In genomic region chr16:11479605-11480004, GRCm38 (mm10) we compare ENCODE assay signal across 24 mouse cellular contexts.
DNase-seq lines count a peak whose midpoint lies in the region; ATAC-seq and TF ChIP-seq lines count a peak whose summit lies in the region.
"Had no signal": no experiment of that assay in that cellular context is flagged by ENCODE, and none has a peak within 500 bp of the region (broad histone marks: within the 10 kb centered on the region; RNA-seq: fewer than 3 reads in every experiment).

No protein-coding gene starts in this region.

- ATAC-seq in heart, embryonic 14.5 days (ENCODE audit: insufficient number of reproducible peaks, insufficient read depth, low FRiP score, low read depth), result 0 out of 2 replicates have a peak, but pooled peaks have one; percentile 33
- peak; percentile 81 for ATAC-seq in heart, postnatal 0 days (ENCODE audit: insufficient read depth, low read depth)
- ATAC-seq: activated CD4-positive, CD25-positive, alpha-beta regulatory T cell, adult 4 months; CD4-positive, CD25-positive, alpha-beta regulatory T cell, adult 4 months; forebrain, embryonic 13.5 days; forebrain, embryonic 16.5 days; hindbrain, postnatal 0 days; inflammation-experienced regulatory T-cells, adult 6 months; intestine, embryonic 16.5 days had no signal

- 47% methylated on average over 4 of the region's 4 CpGs for WGBS in heart, adult 2 months
- 38% methylated on average over 4 of the region's 4 CpGs for WGBS in heart, embryonic 14.5 days
- WGBS in heart, postnatal 0 days, result 31% methylated on average over 4 of the region's 4 CpGs

- TF ChIP-seq CTCF in heart, adult 2 months (IDR thresholded peaks at IDR 0.05), result no peak
- no peak for TF ChIP-seq CTCF in heart, postnatal 0 days (IDR thresholded peaks at IDR 0.05; ENCODE audit: low read depth)

- H3K27ac ChIP-seq in heart, adult 2 months, result peak overlapping the region; percentile 31; the same call in 1 of the 2 replicates
- peak overlapping the region; percentile 65 to 79 for H3K27ac ChIP-seq in heart, embryonic 14.5 days (replicated peaks in 1 of 2; ENCODE audit: control insufficient read depth in 1 of 2, insufficient read depth in 1 of 2, low read depth in 2 of 2, low read length in 2 of 2)
- peak overlapping the region; percentile 51; the same call in 1 of the 2 replicates for H3K27ac ChIP-seq in heart, postnatal 0 days (ENCODE audit: low read depth)
- H3K27ac ChIP-seq: forebrain, embryonic 10.5 days; forebrain, embryonic 13.5 days; hindbrain, embryonic 14.5 days; hindbrain, postnatal 0 days had no signal

- H3K9ac ChIP-seq in heart, adult 2 months (ENCODE audit: low read depth, low read length), result no peak overlapping the region
- H3K9ac ChIP-seq in heart, embryonic 14.5 days (ENCODE audit: low read length), result no peak overlapping the region; the same call in 1 of the 2 replicates
- no peak overlapping the region for H3K9ac ChIP-seq in heart, postnatal 0 days (replicated peaks; ENCODE audit: low read depth, low read length)
- H3K9ac ChIP-seq: forebrain, embryonic 13.5 days; hindbrain, embryonic 14.5 days had no signal

- peaks cover 6% of the 10 kb centered on the region; the same call in 1 of the 2 replicates for H3K4me1 ChIP-seq in heart, adult 2 months (ENCODE audit: control insufficient read depth, insufficient read depth, low read length)
- H3K4me1 ChIP-seq in heart, embryonic 14.5 days (ENCODE audit: control insufficient read depth in 2 of 2, insufficient read depth in 2 of 2, low read length in 2 of 2), result peaks cover 14 to 37% of the 10 kb centered on the region in 2 experiments
- peaks cover 12% of the 10 kb centered on the region for H3K4me1 ChIP-seq in heart, postnatal 0 days (ENCODE audit: control insufficient read depth, insufficient read depth)
- H3K4me1 ChIP-seq: forebrain, embryonic 10.5 days; forebrain, embryonic 13.5 days had no signal

- no peak overlapping the region for H3K4me3 ChIP-seq in heart, adult 2 months
- no peak overlapping the region for H3K4me3 ChIP-seq in heart, embryonic 14.5 days (ENCODE audit: control insufficient read depth in 1 of 2, insufficient read depth in 1 of 2, low read depth in 1 of 2, low read length in 2 of 2)
- H3K4me3 ChIP-seq in heart, postnatal 0 days (ENCODE audit: low read depth, low read length), result no peak overlapping the region
- H3K4me3 ChIP-seq: forebrain, embryonic 10.5 days; forebrain, embryonic 13.5 days had no signal

- DNase-seq in heart, adult 2 months, result no peak
- DNase-seq in heart, postnatal 14 days, result no peak
- no peak for DNase-seq in heart, adult 8-10 months (ENCODE audit: low spot score)
- DNase-seq in heart, postnatal 0 days (ENCODE audit: low spot score), result peak; percentile 67
- DNase-seq in heart, postnatal 4 days, result no peak
- DNase-seq in skeletal muscle tissue, adult 2 months (ENCODE audit: low read depth, low spot score), result peak; percentile 47
- DNase-seq in testis, postnatal 14 days (ENCODE audit: low spot score), result no peak
- DNase-seq: adrenal gland, adult 8-10 months; adrenal gland, postnatal 25 days; cerebellum, adult 18-20 months; cerebellum, adult 9-10 months; cerebellum, postnatal 14 days; gastrocnemius, postnatal 36 days; kidney, adult 18-20 months had no signal

- intact Hi-C loops in heart, adult 2 months (cut with DNase I), result no loop called here
- intact Hi-C loops in heart, postnatal 14 days (cut with DNase I), result no loop called here

- no peak for TF ChIP-seq EP300 in heart, adult 2 months (IDR thresholded peaks at IDR 0.05; ENCODE audit: insufficient read depth, low read depth, low read length)
- no peak for TF ChIP-seq EP300 in heart, postnatal 0 days (IDR thresholded peaks at IDR 0.05; ENCODE audit: low read depth)

- H3K79me2 ChIP-seq in heart, adult 2 months (replicated peaks; ENCODE audit: control insufficient read depth, insufficient read depth, low read length), result no peaks in the 10 kb centered on the region

- H3K27me3 ChIP-seq in heart, adult 2 months (ENCODE audit: control insufficient read depth, insufficient read depth, low read length), result no peaks in the 10 kb centered on the region
- H3K27me3 ChIP-seq in heart, embryonic 14.5 days (ENCODE audit: control insufficient read depth, insufficient read depth, low read length), result no peaks in the 10 kb centered on the region
- no peaks in the 10 kb centered on the region for H3K27me3 ChIP-seq in heart, postnatal 0 days (ENCODE audit: control insufficient read depth, insufficient read depth, low read length)
- H3K27me3 ChIP-seq: forebrain, embryonic 13.5 days had no signal

- H3K36me3 ChIP-seq in heart, adult 2 months (ENCODE audit: control insufficient read depth, insufficient read depth, low read length), result no peaks in the 10 kb centered on the region
- H3K36me3 ChIP-seq in heart, embryonic 14.5 days (ENCODE audit: control insufficient read depth, insufficient read depth, low read length), result no peaks in the 10 kb centered on the region
- no peaks in the 10 kb centered on the region for H3K36me3 ChIP-seq in heart, postnatal 0 days (replicated peaks; ENCODE audit: control insufficient read depth, insufficient read depth, low read length)
- H3K36me3 ChIP-seq: forebrain, embryonic 10.5 days had no signal

- H3K9me3 ChIP-seq in heart, embryonic 14.5 days (ENCODE audit: control insufficient read depth, low read length), result no peaks in the 10 kb centered on the region
- H3K9me3 ChIP-seq in heart, postnatal 0 days (replicated peaks; ENCODE audit: control insufficient read depth, low read length), result no peaks in the 10 kb centered on the region
- H3K9me3 ChIP-seq: forebrain, embryonic 10.5 days; forebrain, embryonic 13.5 days had no signal

- H3K4me2 ChIP-seq in heart, embryonic 14.5 days (ENCODE audit: low read length), result no peak overlapping the region
- no peak overlapping the region for H3K4me2 ChIP-seq in heart, postnatal 0 days (ENCODE audit: low read depth, low read length)
- H3K4me2 ChIP-seq: forebrain, embryonic 13.5 days; hindbrain, embryonic 14.5 days had no signal

- TF ChIP-seq POLR2A in heart, adult 2 months (IDR thresholded peaks at IDR 0.05; ENCODE audit: insufficient read depth, low read depth, low read length), result no peak

Comparison
In these comparisons a context has a peak if more than half of its experiments do, and no peak if none do; other contexts are left out.
1. DNase-seq: peak in heart, postnatal 0 days (single experiment) and skeletal muscle tissue, adult 2 months (single experiment); none in heart, adult 2 months (0 of 2), heart, postnatal 14 days (0 of 2), heart, adult 8-10 months (single experiment), heart, postnatal 4 days (single experiment) and testis, postnatal 14 days (single experiment).
2. Peak in every context shown above with its lines, with median percentiles within 50 percentile points of each other: H3K27ac ChIP-seq.